Mouse (Mus musculus) lung, postnatal 14 days (tissue): ENCODE results near the gene Lin52.
A peak's percentile ranks its signal among the peaks of the same experiment; 100 is the strongest.

Source experiments
- DNase-seq: peaks from one replicate; pipeline ENCODE4 v3.0.0; 2021

Lin52 gene

DNA sequence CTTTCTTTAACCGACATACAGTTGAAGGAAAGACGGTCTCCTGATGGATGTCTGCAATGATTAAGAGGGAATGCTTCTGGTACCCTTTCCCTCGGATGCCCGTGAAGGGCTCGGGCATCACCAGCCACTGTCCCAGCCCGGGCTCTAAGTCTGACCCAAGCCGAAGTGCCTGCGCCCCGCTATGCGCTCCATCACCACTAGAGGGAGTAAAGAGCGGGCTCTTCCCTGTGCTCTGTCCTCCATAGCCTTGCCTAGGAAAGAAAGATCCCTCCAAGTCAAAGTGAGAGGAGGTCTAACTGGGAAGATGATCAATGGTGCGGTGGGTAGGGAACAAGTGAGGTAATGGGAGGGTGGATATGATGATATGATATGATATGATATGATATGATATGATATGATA, 94.8 kb downstream of the Lin52 start:
- peak; percentile 65 for DNase-seq

DNA sequence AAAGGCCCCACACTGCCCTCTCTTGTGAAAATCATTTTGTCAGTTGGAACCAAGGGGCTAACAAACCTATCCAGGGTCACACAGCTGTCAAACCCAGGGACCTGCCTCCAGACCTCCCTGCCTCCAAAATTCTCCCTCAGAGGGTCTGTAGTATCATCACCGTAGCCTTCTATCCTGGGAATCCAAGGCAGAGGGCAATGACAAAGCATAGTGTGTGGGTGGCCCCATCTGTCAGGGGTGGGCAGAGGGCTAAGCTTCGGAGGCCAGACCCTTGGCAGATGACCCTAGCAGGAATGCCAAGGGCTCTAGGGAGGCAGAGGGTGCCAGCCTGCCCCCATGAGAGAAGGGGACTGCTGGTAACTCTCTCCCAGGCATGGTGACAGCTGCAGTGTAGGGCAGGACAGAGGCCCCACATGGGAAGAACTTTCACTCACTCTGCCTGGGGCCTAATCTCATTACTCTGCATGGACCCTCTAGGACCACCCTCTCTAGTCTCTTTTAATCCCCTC, 95.4 kb downstream of the Lin52 start:
- DNase-seq, result no peak

GRCm38 (mm10) chr12:84548251-84548650, 97.0 kb downstream of the Lin52 start:
- DNase-seq, result no peak

GRCm38 (mm10) chr12:84555218-84555617, 104.0 kb downstream of the Lin52 start:
- DNase-seq, result no peak

GRCm38 (mm10) chr12:84562558-84562957, 111.3 kb downstream of the Lin52 start:
- no peak for DNase-seq

GRCm38 (mm10) chr12:84567576-84567975, 116.4 kb downstream of the Lin52 start:
- DNase-seq, result no peak

DNA sequence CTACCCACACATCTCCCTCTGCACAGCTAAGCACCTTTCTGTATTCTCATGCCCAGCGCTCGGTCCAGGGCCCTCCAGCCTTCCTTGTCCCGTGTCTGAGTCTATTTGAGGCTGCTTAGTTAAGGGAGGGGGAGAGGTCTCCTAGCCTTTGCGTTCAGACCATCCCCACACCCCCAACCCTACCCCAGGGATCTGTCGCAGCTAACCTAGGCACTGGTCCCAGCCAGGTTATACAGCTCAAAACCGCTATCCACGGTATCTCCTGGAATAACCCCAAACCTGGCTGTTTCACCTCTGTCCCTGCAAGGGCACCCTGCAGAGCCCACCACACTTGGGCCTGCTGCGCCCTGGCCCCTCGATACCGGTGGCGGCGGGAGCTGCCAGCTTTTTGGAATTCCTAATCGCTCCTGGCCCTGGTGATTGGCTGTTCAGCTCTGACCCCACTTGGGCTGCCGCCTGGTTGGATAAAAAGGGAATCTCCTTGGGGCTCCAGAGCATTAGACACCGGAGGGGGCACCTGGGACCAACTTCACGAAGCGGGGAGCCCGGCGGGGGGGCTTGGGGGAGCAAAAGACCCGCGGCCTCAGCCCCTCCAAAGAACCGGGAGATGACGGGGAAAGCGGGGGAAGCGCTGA, 118.2 kb downstream of the Lin52 start, which contains the start of gene Vsx2:
TSS of gene Vsx2 (plus strand) at position 427 of the 635 bp plus-strand sequence.
- DNase-seq, result no peak

- no peak for DNase-seq
These were observed 118.9 kb downstream of the Lin52 start for GRCm38 (mm10) chr12:84569976-84570693.

DNA sequence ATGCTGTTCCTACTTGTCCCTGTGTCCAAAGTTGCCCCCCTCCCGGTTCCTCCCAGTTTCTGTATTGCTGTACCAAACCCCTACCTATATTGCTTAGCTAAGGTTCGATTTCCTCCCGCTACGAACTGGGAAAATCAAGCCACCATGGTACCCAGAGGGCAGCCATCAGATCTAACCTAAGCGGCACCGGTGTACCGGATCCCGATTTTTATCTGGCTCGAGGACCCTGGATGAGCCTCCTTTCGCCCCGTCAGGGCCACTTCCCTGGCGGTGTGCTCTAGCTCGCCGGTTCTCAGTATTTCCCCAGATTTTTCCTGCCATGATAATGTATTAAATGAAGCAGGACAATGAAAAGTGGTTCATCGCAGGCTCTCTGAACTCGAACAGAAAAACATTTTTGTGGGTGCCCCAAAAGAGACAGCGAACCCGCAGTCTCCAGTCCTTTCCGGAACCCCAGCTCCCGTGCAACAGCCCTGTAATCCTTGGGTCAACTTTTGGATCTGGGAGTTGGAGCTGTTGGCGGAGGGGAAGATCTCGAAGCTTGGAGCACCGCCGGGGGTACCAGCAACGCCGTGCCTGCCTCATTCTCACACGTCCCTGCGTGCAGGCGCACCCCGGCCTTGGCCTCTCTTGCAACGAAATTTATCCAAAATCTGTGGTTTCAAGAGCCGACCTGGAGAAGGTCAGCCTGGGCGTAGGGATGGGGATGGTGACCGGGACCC, 119.6 kb downstream of the Lin52 start:
- DNase-seq, result no peak

DNA sequence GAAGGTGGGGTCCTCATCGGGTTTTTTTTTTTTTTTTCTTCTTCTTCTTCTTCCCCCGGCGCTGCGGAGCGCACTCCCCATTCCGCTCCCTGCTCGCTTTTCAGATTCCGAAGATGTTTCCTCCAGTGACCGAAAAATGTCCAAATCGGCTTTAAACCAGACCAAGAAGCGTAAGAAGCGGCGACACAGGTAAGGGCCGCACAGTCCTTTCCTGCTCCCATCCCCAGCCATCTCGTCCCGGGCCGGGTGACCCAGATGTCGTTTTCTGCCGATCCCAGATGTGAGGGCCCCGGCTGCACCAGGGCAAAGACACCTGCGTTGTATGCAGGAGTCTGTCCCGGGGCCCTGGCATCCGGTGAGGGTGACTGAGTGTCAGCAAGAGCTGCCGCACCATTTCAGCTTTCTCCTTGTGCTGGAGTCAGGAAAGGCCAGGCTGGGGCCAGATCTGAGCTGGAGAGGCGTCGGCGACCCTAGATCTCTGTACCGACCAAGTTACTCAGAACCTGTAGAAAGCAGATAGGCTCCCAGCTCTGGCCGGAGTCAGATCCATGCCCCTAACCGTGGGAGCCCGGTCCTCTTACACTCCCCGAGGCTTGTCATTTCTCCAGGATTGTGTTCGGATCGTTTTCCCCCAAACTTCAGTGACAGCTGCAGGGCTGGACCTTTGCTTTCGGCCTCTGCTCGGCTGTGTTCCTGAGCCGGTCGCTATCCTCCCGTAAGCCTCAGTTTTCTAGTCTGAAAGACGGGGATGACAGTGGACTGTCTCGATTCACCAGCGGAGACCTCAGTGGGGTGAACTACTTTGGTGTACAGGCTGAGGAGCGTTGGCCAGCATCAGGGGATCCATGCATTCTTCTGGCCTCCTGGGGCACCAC, 120.5 kb downstream of the Lin52 start:
- DNase-seq, result no peak

GRCm38 (mm10) chr12:84572341-84572720, 121.1 kb downstream of the Lin52 start:
- no peak for DNase-seq

- DNase-seq, result no peak
These were observed 121.9 kb downstream of the Lin52 start for GRCm38 (mm10) chr12:84573094-84573493.

GRCm38 (mm10) chr12:84577768-84578439, 126.7 kb downstream of the Lin52 start:
- DNase-seq, result no peak

GRCm38 (mm10) chr12:84578440-84578770, 127.2 kb downstream of the Lin52 start:
- no peak for DNase-seq

DNA sequence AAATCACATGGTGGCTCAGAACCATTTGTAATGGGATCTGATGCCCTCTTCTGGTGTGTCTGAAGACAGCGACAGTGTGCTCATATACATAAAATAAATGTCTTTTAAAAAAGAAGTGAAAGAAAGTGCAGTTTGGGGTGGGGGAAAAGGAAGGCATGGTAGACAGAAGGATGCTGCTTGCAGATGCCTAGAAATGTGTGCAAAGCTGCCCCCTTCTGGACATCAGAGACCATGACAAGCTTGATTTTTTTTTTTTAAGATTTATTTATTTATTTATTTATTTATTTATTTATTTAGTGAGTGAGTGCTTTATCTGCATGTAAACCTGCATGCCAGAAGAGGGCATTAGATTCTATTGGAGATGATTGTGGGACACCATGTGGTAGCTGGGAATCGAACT, 130.1 kb downstream of the Lin52 start:
- DNase-seq, result no peak

- DNase-seq, result peak; percentile 96
These were observed 138.9 kb downstream of the Lin52 start for GRCm38 (mm10) chr12:84589825-84590761.
